Mouse (Mus musculus) activated CD4-positive, CD25-positive, alpha-beta regulatory T cell, adult 4 months (primary cell): ENCODE results near the gene Ecsit. TPM values are rescaled to one million over a fixed set of nuclear protein-coding genes. Genes with fewer than 3 reads are reported as not detected.
A peak's percentile ranks its signal among the peaks of the same experiment; 100 is the strongest.
"Not testable (repeated sequence)": the region's sequence is repeated elsewhere in the genome, so short reads cannot be mapped to it uniquely, and the experiment has no call there.

Source experiments
- ATAC-seq: one replicate; pipeline ENCODE4 v1.8.0; 2017
- polyA plus RNA-seq, 2 experiments: library from polyadenylated mRNA; unstranded; fragments of 100-300 nt; shearing (Covaris generic); gene quantifications; one replicate each; pipeline ENCODE4 v1.2.1; 2017

The Ecsit gene
- polyA plus RNA-seq, 2 experiments from 2014 or later = 31.0 to 31.1 TPM

- ATAC-seq = no peak
These were observed 4.0 kb upstream of the Ecsit start for GRCm38 (mm10) chr9:22089281-22089680.

GRCm38 (mm10) chr9:22087034-22087618 lies 1.9 kb upstream of the Ecsit start:
- no peak for ATAC-seq

- no peak for ATAC-seq
These were observed 774 bp upstream of the Ecsit start for GRCm38 (mm10) chr9:22086012-22086411.

GRCm38 (mm10) chr9:22084667-22085021 lies 594 bp downstream of the Ecsit start:
- no peak for ATAC-seq

GRCm38 (mm10) chr9:22076223-22076622 lies 9.0 kb downstream of the Ecsit start:
- ATAC-seq = no peak

- ATAC-seq = not testable (repeated sequence)
These were observed 9.5 kb downstream of the Ecsit start for GRCm38 (mm10) chr9:22075778-22076177.

- ATAC-seq = no peak
These were observed 13.0 kb downstream of the Ecsit start for GRCm38 (mm10) chr9:22072276-22072675.

GRCm38 (mm10) chr9:22070791-22071573 lies 14.3 kb downstream of the Ecsit start, which contains the start of the genes Gm49318 and Zfp653:
Gene Gm49318 (minus strand): TSS chr9:22071259.
Gene Zfp653 (minus strand): TSS chr9:22071376.
- peak; percentile 87 for ATAC-seq

- no peak for ATAC-seq
These were observed 15.2 kb downstream of the Ecsit start for GRCm38 (mm10) chr9:22069881-22070553.

- ATAC-seq = no peak
These were observed 18.0 kb downstream of the Ecsit start for GRCm38 (mm10) chr9:22067195-22067594.

GRCm38 (mm10) chr9:22066433-22066832 lies 18.8 kb downstream of the Ecsit start:
- ATAC-seq = no peak

- ATAC-seq = no peak
These were observed 19.6 kb downstream of the Ecsit start for GRCm38 (mm10) chr9:22065642-22066041.

- no peak for ATAC-seq
These were observed 20.9 kb downstream of the Ecsit start for GRCm38 (mm10) chr9:22064341-22064740.

GRCm38 (mm10) chr9:22061339-22061738 lies 23.9 kb downstream of the Ecsit start:
- ATAC-seq = no peak

GRCm38 (mm10) chr9:22058011-22058424 lies 27.2 kb downstream of the Ecsit start:
- no peak for ATAC-seq

GRCm38 (mm10) chr9:22057031-22057517 lies 28.2 kb downstream of the Ecsit start:
- ATAC-seq = no peak

- no peak for ATAC-seq
These were observed 28.8 kb downstream of the Ecsit start for GRCm38 (mm10) chr9:22056303-22056910.

GRCm38 (mm10) chr9:22055713-22056112 lies 29.5 kb downstream of the Ecsit start:
- no peak for ATAC-seq

GRCm38 (mm10) chr9:22054411-22055076 lies 30.7 kb downstream of the Ecsit start:
- peak; percentile 70 for ATAC-seq

GRCm38 (mm10) chr9:22053657-22054056 lies 31.6 kb downstream of the Ecsit start:
- ATAC-seq = no peak

- no peak for ATAC-seq
These were observed 33.3 kb downstream of the Ecsit start, which contains the start of gene Elavl3 for GRCm38 (mm10) chr9:22051958-22052254. Gene Elavl3 (minus strand): TSS chr9:22052023.

GRCm38 (mm10) chr9:22051161-22051957 lies 33.9 kb downstream of the Ecsit start:
- no peak for ATAC-seq
